Mouse (Mus musculus) retina, postnatal 1 day (tissue): ENCODE data around the gene Echdc3.
A peak's percentile ranks its signal among the peaks of the same experiment; 100 is the strongest.

Source experiments
- DNase-seq: peaks from one replicate; pipeline ENCODE4 v3.0.0-alpha.2; 2012

Echdc3 gene

GRCm38 (mm10) chr2:6212724-6213511 lies at the start of gene Echdc3:
Gene Echdc3 (minus strand): TSS chr2:6213033.
- DNase-seq = peak; percentile 90

GRCm38 (mm10) chr2:6261718-6262117 lies 48.9 kb upstream of the Echdc3 start:
- DNase-seq = no peak

DNA sequence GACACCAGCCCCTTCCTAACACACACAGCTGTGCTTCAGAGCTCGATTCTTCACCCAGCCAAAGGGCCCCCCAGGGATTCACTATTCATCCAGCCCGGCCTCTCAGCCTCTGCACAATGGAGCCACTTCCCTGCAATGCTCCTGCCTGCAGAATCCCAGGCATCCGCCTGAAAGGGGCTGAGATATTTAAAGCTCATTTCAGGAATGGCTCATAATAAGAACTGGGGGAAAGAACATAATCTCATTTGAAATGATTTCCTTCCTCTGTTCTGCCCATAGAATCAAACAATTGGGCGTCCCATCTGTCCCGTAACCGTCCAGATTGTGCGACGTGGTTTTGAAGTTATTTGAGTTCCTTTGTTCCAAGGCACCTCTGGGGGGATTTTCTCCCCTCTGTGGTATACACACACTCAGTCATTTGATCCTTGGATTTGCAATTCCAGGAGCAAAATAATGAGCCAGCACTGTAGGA lies 48.4 kb upstream of the Echdc3 start:
- DNase-seq = peak; percentile 47

DNA sequence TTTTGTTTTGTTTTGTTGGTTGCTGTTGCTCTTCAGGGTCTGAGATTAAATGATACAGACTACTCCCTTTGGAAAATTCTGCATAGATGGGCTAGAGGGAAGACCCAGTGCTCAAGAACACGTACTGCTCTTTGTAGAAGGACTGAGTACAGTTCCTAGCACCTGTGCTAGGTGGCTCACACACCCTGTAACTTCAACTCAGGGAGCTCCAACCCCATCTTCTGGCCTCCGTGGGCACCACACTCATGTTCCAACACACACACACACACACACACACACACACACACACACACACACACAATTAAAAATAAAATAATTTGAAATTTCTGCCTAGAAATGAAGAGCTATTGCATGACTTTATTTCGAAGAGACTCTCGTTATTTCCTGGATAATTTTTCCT lies 47.8 kb upstream of the Echdc3 start:
- no peak for DNase-seq

DNA sequence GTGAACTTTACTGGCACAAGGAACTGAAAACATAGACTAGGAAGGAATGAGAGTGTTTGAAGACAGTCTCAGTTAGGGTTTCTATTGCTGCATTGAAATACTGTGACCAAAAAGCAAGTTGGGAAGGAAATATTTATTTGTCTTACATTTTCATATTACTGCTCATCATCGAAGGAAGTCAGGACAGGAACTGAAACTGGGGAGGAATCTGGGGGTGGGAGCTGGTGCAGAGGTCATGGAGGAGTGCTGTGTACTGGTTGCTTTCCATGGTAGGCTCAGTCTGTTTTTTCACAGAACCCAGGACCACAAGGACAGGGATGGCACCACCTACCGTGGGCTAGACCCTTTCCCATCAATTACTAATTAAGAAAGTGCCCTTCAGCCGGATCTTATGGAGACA lies 46.3 kb upstream of the Echdc3 start:
- no peak for DNase-seq

GRCm38 (mm10) chr2:6258026-6258425 lies 45.2 kb upstream of the Echdc3 start:
- no peak for DNase-seq

- no peak for DNase-seq
These were observed 44.3 kb upstream of the Echdc3 start for GRCm38 (mm10) chr2:6257146-6257545.

GRCm38 (mm10) chr2:6255989-6256841 lies 43.4 kb upstream of the Echdc3 start:
- no peak for DNase-seq

DNA sequence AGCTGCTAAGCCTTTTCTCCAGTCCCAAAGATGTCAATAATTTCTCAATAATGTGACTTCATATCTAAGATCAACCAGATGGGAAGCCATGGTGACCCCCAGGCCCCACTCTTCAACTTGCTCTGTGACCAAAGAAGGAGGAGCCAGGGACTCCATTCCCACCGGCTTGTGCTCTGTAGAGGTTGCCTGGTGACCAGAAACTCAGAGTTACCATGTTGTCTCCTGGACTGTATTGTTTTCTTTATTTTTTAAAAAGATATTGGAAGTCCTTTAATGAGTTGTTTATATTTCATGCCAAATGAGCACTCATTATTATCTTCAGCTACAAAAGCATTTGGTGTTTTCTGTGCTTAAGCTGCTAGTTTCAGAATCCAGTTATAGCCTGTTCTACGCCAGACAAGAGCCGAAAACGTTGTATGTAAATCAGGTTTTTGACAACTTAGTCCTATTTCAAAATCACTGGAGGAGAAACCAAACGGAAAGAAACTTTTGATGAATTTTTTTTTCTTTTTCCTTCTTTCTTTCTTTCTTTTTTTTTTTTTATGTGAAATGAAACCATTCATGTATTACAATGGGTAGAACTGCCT lies 42.7 kb upstream of the Echdc3 start:
- DNase-seq = no peak

GRCm38 (mm10) chr2:6252491-6252890 lies 39.7 kb upstream of the Echdc3 start:
- no peak for DNase-seq

DNA sequence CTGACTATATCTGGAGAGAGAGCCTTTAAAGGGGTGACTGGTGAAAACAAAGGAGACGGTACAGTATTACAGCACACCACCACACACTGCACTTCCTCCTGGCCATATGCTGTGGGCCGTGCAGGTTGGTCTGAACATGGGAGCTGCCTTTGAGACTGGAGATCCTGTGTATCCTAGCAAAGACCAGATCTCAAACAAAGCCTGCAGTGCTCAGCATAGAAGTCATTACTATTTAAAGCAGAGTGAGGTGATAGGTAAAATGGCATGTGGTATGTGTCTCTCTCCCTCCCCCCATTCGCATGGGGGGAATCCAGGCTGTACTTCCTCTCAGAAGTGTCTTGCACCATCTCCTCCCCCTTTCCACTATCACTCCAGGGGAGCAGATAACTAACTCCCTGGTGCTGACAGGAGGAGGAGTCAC lies 38.3 kb upstream of the Echdc3 start:
- no peak for DNase-seq

- no peak for DNase-seq
These were observed 28.6 kb upstream of the Echdc3 start for GRCm38 (mm10) chr2:6241446-6241845.

DNA sequence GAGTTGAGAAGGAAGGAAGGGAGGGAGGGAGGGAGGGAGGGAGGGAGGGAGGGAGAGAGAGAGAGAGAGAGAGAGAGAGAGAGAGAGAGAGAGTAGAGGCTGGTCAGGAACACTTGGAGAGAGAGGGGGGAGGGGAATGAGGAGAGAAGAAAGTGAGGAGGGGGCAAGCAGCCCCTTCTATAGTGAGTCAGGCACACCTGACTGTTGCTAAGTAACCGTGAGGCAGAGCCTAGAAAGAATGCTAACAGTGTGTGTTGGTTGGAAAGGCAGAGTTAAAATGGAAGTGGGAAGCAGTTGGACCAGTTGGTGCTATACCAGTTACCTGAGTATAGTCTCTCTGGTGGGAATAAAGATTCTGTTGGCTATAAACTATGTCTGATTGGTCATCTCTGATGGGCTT lies 27.2 kb upstream of the Echdc3 start:
- DNase-seq = no peak

- DNase-seq = no peak
These were observed 26.5 kb upstream of the Echdc3 start for GRCm38 (mm10) chr2:6239333-6239732.

DNA sequence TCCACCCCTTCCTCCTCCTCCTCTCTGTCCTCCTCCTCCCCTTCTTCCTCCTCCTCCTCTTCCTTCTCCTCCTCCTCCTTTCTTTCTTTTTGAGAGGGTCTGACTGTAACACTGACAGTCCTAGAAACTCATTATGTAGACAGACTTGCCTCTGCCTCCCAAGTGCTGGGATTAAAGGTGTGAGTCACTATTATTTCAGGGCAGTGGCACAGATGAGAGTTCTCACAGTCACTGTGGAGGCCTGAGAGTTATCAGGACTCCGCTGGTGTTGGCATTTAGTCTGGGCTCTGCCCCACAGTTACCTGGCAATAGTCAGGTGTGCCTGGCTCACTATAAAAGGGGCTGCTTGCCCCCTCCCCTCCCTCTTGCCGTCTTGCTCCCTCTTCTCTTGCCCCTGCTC lies 25.8 kb upstream of the Echdc3 start:
- no peak for DNase-seq

DNA sequence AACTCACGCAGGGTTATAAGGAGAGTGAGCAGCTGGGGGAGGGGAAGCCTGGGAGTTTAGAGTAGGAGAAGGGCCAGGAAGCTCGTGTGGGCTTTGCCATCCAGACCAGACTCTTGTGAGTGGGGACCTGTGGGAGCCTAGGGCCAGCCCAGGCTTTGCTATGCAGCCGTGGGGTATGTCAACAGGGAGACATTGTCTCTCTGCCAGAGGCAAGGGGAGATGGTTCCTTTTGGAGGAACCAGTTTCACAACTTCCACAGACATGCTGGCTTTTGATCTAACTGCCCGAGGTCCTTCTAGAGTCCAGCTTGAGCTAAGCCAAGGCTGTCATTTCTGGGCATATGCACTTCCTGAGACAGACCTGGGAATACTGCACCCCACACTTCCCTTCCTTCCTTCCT lies 25.4 kb upstream of the Echdc3 start:
- no peak for DNase-seq

- DNase-seq = no peak
These were observed 20.5 kb upstream of the Echdc3 start for GRCm38 (mm10) chr2:6233353-6233752.

GRCm38 (mm10) chr2:6232755-6233154 lies 19.9 kb upstream of the Echdc3 start:
- no peak for DNase-seq

DNA sequence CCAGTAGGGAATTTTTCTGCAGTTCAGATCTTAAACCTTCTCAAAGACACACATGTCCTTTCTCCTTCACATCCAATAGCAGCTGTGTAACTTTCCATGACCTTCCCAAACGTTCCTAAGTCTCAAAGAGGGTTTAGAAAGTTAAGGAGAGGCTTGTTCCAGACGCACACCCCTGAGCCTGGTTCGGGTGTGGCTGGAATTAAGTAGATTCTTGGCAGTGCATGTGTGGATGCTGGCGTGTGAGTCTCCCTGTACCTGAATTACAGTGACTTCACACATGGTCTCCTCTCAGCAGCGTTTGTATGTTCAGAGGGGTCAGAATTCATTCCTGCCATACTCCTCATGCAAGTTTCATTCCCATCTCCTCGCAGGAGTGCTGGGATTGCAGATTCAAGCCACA lies 18.0 kb upstream of the Echdc3 start:
- no peak for DNase-seq

DNA sequence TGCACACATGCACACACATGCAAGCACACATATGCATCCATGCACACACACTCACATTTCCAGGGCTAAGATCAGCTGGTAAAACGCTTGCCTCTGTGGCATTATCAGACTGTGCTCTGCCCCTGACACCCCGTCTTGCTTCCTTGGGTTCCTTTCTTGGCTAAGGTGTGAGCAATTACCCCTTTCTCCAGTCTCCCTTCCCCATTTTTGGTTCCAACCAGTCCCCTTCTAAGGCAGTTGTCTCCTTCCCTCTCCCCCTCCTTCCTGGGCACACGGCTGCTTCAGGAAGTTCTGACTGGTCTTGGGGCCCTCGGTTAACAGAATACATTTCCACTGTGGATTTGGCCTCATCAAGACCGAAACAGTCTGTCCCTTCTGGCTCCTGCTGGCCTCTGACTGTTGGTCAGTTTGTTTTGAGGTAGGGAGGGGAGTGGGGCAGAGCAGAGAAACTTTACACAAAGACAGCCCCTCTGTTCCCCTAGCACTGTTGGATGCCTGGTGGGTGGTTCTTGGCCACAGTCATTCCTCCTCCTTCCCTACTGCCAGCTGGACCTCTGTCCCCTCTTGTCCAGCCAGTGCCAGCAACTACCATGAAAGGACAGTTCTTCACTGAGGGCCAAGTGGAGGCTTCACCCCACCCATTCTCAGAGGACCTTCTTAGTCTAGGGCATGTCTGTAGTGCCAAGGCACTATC lies 16.9 kb upstream of the Echdc3 start:
- DNase-seq = no peak

DNA sequence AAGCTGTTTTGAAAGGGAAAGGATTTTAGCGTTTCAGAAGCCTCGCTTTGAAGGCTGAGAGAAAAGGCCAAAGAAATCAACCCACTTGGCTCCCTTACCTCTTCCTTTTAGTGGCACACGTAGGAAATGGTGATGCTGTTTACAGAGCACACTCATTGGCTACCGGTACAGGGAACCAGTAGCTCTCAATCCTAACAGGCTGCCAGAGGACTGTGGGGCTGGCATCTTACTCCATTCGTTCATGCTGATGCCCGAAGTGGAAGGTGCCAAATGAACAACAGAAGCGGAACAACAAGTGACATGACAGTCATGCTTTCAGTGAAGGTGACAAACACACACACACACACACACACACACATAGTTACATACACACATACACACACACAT lies 14.2 kb upstream of the Echdc3 start:
- DNase-seq = no peak

GRCm38 (mm10) chr2:6226361-6227058 lies 13.7 kb upstream of the Echdc3 start:
- DNase-seq = peak; percentile 77
